In genomic region chr14:25513496-25513895, GRCm38 (mm10) we compare ENCODE assay signal across 9 mouse cellular contexts. TPM values are rescaled to one million over a fixed set of nuclear protein-coding genes. Genes with fewer than 3 reads are reported as not detected.
A peak's percentile ranks its signal among the peaks of the same experiment; 100 is the strongest.
DNase-seq lines count a peak whose midpoint lies in the region; ATAC-seq lines count a peak whose summit lies in the region.
"Had no signal": no experiment of that assay in that cellular context is flagged by ENCODE, and none has a peak within 500 bp of the region (broad histone marks: within the 10 kb centered on the region; RNA-seq: fewer than 3 reads in every experiment).

No protein-coding gene starts in this region.

- H3K9me3 ChIP-seq in neural tube, embryonic 12.5 days = no peaks in the 10 kb centered on the region
- no peaks in the 10 kb centered on the region for H3K9me3 ChIP-seq in heart, embryonic 11.5 days (replicated peaks; ENCODE audit: control insufficient read depth, low read length)
- no peaks in the 10 kb centered on the region for H3K9me3 ChIP-seq in limb, embryonic 13.5 days
- H3K9me3 ChIP-seq: lung, embryonic 15.5 days had no signal

- no peaks in the 10 kb centered on the region for H3K27me3 ChIP-seq in neural tube, embryonic 12.5 days (replicated peaks)
- no peaks in the 10 kb centered on the region for H3K27me3 ChIP-seq in heart, embryonic 11.5 days (ENCODE audit: control insufficient read depth, insufficient read depth, low read length)
- H3K27me3 ChIP-seq in limb, embryonic 13.5 days = no peaks in the 10 kb centered on the region
- H3K27me3 ChIP-seq: lung, embryonic 15.5 days had no signal

- H3K9ac ChIP-seq in neural tube, embryonic 12.5 days = 0 out of 2 replicates have a peak overlapping the region, but pooled peaks have one; percentile 17
- no peak overlapping the region for H3K9ac ChIP-seq in heart, embryonic 11.5 days (ENCODE audit: low read depth, low read length)
- H3K9ac ChIP-seq in limb, embryonic 13.5 days = no peak overlapping the region
- H3K9ac ChIP-seq: lung, embryonic 15.5 days had no signal

- WGBS in neural tube, embryonic 12.5 days = 72% methylated on average over 8 of the region's 8 CpGs
- 55% methylated on average over 8 of the region's 8 CpGs for WGBS in heart, embryonic 11.5 days (ENCODE audit: insufficient replicate concordance)
- WGBS in limb, embryonic 13.5 days = 68% methylated on average over 8 of the region's 8 CpGs

- no peak for ATAC-seq in neural tube, embryonic 12.5 days (ENCODE audit: low FRiP score, low read depth)
- ATAC-seq in heart, embryonic 11.5 days (replicated peaks; ENCODE audit: insufficient number of reproducible peaks, low FRiP score, low TSS enrichment) = no peak
- no peak for ATAC-seq in limb, embryonic 13.5 days (ENCODE audit: low FRiP score, low read depth)

- DNase-seq in neural tube, embryonic 10.5 days (ENCODE audit: extremely low spot score, low spot score) = no peak
- no peak for DNase-seq in thymus, postnatal 25 days
- no peak for DNase-seq in lung, postnatal 4 days
- DNase-seq in Muller cell, postnatal 12 days (ENCODE audit: inconsistent ontology term) = no peak
- DNase-seq in left cerebral cortex, adult 9 months (ENCODE audit: low spot score in 2 of 2) = no peak

- peaks cover 5% of the 10 kb centered on the region for H3K36me3 ChIP-seq in neural tube, embryonic 12.5 days
- no peaks in the 10 kb centered on the region for H3K36me3 ChIP-seq in heart, embryonic 11.5 days (ENCODE audit: control insufficient read depth, insufficient read depth, low read length)
- H3K36me3 ChIP-seq in limb, embryonic 13.5 days = peaks cover 62% of the 10 kb centered on the region
- H3K36me3 ChIP-seq: lung, embryonic 15.5 days had no signal

- H3K4me2 ChIP-seq in neural tube, embryonic 12.5 days (replicated peaks) = no peak overlapping the region
- H3K4me2 ChIP-seq in heart, embryonic 11.5 days = no peak overlapping the region
- no peak overlapping the region for H3K4me2 ChIP-seq in limb, embryonic 13.5 days (replicated peaks)
- H3K4me2 ChIP-seq: lung, embryonic 15.5 days had no signal

- H3K4me1 ChIP-seq in neural tube, embryonic 12.5 days = peaks cover 94% of the 10 kb centered on the region
- peaks cover 90% of the 10 kb centered on the region for H3K4me1 ChIP-seq in heart, embryonic 11.5 days (ENCODE audit: control insufficient read depth, insufficient read depth, low read length)
- peaks cover 95% of the 10 kb centered on the region for H3K4me1 ChIP-seq in limb, embryonic 13.5 days

- H3K4me3 ChIP-seq in neural tube, embryonic 12.5 days = no peak overlapping the region
- no peak overlapping the region for H3K4me3 ChIP-seq in heart, embryonic 11.5 days (ENCODE audit: low read depth, low read length)
- no peak overlapping the region for H3K4me3 ChIP-seq in limb, embryonic 13.5 days
- H3K4me3 ChIP-seq: lung, embryonic 15.5 days had no signal

- H3K27ac ChIP-seq in neural tube, embryonic 12.5 days = 0 out of 2 replicates have a peak overlapping the region, but pooled peaks have one; percentile 20
- peak overlapping the region; percentile 70 for H3K27ac ChIP-seq in heart, embryonic 11.5 days (ENCODE audit: low read depth, low read length)
- peak overlapping the region; percentile 44; the same call in 1 of the 2 replicates for H3K27ac ChIP-seq in limb, embryonic 13.5 days
- H3K27ac ChIP-seq: lung, embryonic 15.5 days had no signal

RNA-seq across cellular contexts. Expression of gene Zmiz1, which starts 54.5 kb away (rescaled TPM):
- polyA plus RNA-seq in neural tube, embryonic 12.5 days (2016; fragmentation: Nextera tagmentation; extraction: Ambion mirVana) = 62.2 and 63.4 TPM in 2 replicates
- 34.9 and 36.2 TPM in 2 replicates for polyA plus RNA-seq in heart, embryonic 11.5 days (2014; fragmentation: Nextera tagmentation; extraction: Ambion mirVana)
- polyA plus RNA-seq in limb, embryonic 13.5 days (2015; fragmentation: Nextera tagmentation; extraction: Ambion mirVana) = 66.7 and 68.6 TPM in 2 replicates

Comparison
In these comparisons a context has a peak if more than half of its experiments do, and no peak if none do; other contexts are left out.
1. H3K27ac ChIP-seq: peak in every context shown above with its lines; median percentile 70 in heart, embryonic 11.5 days; 44 in limb, embryonic 13.5 days; 20 in neural tube, embryonic 12.5 days.